Mouse (Mus musculus): ENCODE results near the gene Slc43a1. TPM values are rescaled to one million over a fixed set of nuclear protein-coding genes. Genes with fewer than 3 reads are reported as not detected.

Slc43a1 gene
- polyA plus RNA-seq (2017; shearing (Covaris generic)), result not detected

DNA sequence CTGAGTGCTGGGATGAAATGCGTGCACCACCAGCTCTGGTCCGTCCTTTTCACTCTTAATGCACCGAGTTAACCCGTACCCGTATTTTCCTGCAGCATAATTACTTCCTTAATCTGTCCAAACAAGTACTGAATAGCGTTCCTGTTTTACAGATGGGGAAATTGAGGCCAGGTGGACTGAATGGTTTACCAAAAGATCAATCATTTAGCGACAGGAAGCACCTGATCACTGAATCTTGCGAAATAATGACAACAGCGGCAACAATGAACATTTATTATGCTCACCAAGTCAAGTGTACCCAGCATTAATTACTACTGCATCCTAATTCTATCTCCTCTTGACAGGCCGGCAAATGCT lies at the start of gene Slc43a1:
Gene Slc43a1 (plus strand): TSS at position 258 of the 357 bp plus-strand sequence.

DNA sequence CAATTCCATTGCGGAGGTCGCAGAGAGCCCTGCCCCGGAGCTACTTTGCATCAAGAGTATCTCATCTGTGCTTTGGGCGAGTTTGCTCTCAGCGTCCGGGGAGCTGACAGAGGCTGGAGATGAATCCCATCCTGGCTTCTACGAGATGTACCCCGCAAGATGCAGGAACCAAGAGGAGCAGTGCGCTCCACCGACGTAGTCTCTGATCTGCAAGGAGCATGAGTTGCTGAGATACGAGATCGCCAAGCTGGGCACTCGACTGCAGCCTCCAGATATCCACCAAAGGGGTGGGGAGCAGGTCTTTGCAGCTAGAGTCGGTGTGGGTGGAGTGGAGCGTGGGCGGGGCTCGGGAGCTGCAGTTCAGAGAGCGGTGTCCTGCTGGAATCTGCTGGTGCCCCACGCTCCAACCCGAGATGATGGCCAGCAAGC lies 40.1 kb upstream of the Slc43a1 start, which contains the start of gene Ube2l6:
Gene Ube2l6 (plus strand): TSS at position 336 of the 429 bp plus-strand sequence.

DNA sequence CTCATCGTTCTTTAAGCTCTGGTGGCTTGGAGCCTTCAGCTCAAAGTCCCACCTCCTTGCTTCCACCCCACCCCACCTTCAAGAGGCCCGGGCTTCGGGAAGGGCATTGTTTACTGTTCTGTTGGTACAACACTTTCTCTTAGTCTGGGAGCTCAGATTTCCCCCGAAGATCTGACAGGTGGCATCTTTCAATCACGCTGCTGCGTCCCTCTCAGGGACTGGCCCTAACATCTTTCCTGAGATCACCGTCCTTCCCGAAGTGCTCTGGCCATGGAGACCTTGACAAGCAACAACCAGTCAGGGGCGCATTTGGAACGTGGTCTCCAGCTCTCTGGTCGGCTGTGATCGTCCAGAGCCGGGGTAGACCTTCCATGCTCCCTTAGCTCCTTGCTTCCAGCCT lies 16.1 kb upstream of the Slc43a1 start, which contains the start of gene Smtnl1:
Gene Smtnl1 (minus strand): TSS at position 101 of the 400 bp plus-strand sequence.

DNA sequence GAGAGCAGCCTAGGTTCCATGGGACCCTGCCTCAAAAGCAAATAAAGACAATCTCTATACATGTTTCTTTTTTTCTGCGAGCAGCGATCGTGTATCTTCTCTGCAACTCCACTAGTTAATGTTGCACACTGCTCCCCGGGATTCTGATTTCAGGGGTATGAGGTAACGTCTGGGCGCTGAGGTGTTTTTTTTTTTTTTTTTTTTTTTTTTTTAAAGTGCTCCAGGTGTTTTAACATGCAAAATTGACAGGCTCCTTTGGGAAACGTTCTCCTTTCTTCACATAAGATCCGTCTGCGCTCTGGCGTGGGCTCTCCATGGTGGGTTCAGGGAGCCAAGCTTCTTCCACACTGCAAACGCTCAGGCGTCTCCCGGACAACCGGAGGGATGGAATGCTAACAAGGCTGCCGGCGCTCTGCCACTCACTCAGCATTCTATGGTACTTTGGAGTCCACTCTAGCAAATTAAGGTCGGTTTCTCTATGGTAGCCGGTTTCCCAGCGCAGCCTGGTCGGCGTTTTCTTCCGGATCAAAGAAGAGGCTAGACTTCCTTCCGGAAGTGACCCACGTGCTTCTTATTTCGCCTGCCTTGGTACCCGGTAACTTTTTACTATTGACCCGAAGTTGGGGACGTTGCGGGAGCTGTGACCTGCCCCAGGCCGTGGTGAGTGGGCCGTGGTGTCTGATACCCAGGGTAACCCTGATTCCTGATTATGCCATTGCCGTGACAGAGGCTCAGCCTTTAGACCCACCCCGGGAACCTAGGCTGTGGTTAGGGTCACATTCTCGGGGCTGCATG lies 12.0 kb upstream of the Slc43a1 start, which contains the start of gene Timm10:
Gene Timm10 (plus strand): TSS at position 510 of the 795 bp plus-strand sequence.

DNA sequence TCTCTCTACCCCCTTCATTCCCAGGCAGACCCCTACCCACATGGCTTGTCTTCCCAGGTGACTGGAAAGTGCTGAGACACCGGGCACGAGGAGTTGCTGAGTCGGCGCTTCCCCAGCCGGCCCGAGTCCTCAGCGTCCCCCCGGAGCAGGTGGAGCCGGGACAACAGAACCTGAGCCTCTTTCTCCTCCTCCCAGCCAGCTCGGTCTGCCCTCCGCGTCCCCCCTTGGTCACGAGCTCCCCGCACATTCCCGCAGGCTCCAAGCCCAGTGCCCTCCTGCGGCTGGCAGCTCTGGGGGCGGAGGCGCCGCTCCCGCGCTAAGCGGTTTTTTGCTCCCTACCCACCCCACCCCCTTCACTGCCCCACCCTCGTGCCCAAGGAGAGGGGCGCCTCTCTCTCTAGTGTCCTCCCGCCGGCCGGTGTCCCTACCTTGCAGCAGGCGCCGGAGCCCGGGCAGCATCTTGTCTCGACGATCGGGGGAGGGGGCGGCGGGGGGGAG lies 47.6 kb downstream of the Slc43a1 start, which contains the start of gene Rtn4rl2:
Gene Rtn4rl2 (minus strand): TSS at position 477 of the 498 bp plus-strand sequence.

Other genes with a start within 250 kb of the Slc43a1 start
- gene Ctnnd1, start 188.1 kb upstream of the Slc43a1 start, polyA plus RNA-seq (2017; shearing (Covaris generic)), result not detected
- 0.19 TPM for gene Btbd18, start 179.8 kb upstream of the Slc43a1 start, polyA plus RNA-seq (2017; shearing (Covaris generic))
- 48.7 TPM for gene Selenoh, start 168.1 kb upstream of the Slc43a1 start, polyA plus RNA-seq (2017; shearing (Covaris generic))
- not detected for gene Gm28635, start 160.8 kb upstream of the Slc43a1 start, polyA plus RNA-seq (2017; shearing (Covaris generic))
- gene Med19, start 160.4 kb upstream of the Slc43a1 start, polyA plus RNA-seq (2017; shearing (Covaris generic)), result 16.4 TPM
- 57.6 TPM for gene Tmx2, start 159.7 kb upstream of the Slc43a1 start, polyA plus RNA-seq (2017; shearing (Covaris generic))
- gene Zdhhc5, start 123.7 kb upstream of the Slc43a1 start, polyA plus RNA-seq (2017; shearing (Covaris generic)), result 49.6 TPM
- gene Clp1, start 111.5 kb upstream of the Slc43a1 start, polyA plus RNA-seq (2017; shearing (Covaris generic)), result 74.1 TPM
- gene Ypel4, start 104.8 kb upstream of the Slc43a1 start, polyA plus RNA-seq (2017; shearing (Covaris generic)), result 0.77 TPM
- not detected for gene Gm19426, start 95.2 kb upstream of the Slc43a1 start, polyA plus RNA-seq (2017; shearing (Covaris generic))
- gene Serping1, start 63.4 kb upstream of the Slc43a1 start, polyA plus RNA-seq (2017; shearing (Covaris generic)), result not detected
- gene Ube2l6, start 40.0 kb upstream of the Slc43a1 start, polyA plus RNA-seq (2017; shearing (Covaris generic)), result 0.73 TPM
- gene Smtnl1, start 16.2 kb upstream of the Slc43a1 start, polyA plus RNA-seq (2017; shearing (Covaris generic)), result not detected
- gene Timm10, start 11.9 kb upstream of the Slc43a1 start, polyA plus RNA-seq (2017; shearing (Covaris generic)), result 20.9 TPM
- gene Rtn4rl2, start 47.9 kb downstream of the Slc43a1 start, polyA plus RNA-seq (2017; shearing (Covaris generic)), result not detected
- gene Slc43a3, start 97.7 kb downstream of the Slc43a1 start, polyA plus RNA-seq (2017; shearing (Covaris generic)), result 0.71 TPM
- gene Prg2, start 141.6 kb downstream of the Slc43a1 start, polyA plus RNA-seq (2017; shearing (Covaris generic)), result not detected
- gene Prg3, start 149.4 kb downstream of the Slc43a1 start, polyA plus RNA-seq (2017; shearing (Covaris generic)), result not detected
- gene Ssrp1, start 198.4 kb downstream of the Slc43a1 start, polyA plus RNA-seq (2017; shearing (Covaris generic)), result 161 TPM
- 0.85 TPM for gene P2rx3, start 198.6 kb downstream of the Slc43a1 start, polyA plus RNA-seq (2017; shearing (Covaris generic))
- 11.0 TPM for gene Tnks1bp1, start 209.2 kb downstream of the Slc43a1 start, polyA plus RNA-seq (2017; shearing (Covaris generic))